Mouse (Mus musculus) mature B cell (primary cell): Measurements from ENCODE around the gene H2afy.

ENCODE experiments used
- in situ Hi-C: fragments of 300-500 bp; cut with MboI; formaldehyde crosslinking; loops from 2 replicates; pipeline ENCODE4 v1.14.3; 2019

The H2afy gene

DNA sequence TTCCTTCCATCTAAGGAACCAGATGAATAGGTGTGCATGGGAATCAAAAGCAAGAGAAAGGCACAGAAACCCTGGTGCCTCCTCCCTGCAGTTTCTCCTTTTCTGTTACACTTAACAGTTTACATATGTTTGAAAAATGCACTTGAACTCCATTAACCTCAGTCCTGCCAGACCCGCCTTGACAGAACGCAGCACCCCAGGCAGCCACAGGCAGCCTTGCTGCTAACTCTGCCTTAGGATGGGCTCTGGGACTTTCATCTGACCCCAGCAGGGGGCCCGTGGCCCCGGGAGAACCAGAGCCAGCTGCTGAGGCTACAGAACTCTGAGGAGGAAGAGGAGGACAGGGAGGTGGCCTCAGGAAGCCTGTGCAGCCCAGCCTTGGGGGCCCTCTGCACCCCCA is 23.7 kb downstream of the H2afy start:
- in situ Hi-C loops: no loop called here

DNA sequence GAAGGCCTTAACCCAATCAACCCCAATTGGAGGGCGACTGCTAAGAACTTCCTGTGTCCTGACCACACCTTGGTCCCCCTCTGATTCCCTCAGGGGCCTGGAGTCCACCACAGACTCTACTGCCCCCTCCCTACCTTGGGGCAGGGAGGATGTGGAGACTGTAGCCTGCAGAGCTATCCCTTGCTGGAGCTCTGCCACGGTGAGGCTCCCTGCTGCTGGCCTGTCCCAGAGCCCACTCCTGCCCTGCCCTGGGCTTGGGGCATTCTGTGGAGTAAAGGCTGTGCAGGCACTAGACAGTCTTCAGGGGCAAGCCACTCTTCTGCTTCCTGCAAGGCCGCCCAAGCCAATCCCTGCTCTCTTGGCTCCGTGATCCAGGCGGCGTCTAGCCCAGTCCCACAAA is 24.6 kb downstream of the H2afy start:
- in situ Hi-C loops: no loop called here

DNA sequence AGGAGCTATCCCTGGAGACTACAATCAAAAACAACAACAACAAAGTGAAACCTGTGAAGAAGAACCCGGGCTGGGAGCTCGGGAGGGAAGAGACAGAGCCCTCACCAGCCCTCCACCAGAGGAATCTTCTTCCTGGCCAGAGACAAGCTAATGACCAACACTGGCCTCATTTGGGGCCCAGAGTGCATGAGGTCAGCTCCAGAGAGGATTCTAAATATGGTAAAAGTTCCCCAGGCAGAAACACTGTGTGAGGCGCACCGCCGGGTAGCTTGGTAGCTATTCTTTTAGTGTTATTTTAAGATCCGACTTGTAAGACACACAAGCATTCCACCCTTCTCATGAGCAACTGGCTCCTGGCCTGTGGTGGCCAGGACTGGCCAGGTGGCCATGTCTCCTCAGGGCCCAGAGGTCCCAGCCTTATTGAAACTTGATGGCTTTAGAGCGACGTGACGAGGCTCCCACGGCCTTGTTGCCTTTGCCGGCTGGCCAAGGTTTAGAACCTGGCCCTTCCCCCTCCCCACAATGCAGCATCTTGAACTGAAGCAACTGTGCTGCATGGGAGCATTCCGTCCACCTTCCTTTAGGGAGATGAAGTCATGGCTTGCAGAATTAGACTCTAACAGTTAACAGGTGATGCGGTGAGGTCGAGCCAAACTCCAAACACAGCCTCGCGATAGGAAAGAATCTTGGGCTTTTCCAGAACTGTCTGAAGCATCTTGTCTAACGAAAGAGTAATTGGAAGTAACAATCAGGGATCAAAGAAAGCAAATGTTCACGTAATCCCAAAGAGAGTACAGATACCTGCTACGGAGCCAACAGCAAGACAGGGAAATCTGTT is 25.2 kb downstream of the H2afy start:
- in situ Hi-C loops: no loop called here

DNA sequence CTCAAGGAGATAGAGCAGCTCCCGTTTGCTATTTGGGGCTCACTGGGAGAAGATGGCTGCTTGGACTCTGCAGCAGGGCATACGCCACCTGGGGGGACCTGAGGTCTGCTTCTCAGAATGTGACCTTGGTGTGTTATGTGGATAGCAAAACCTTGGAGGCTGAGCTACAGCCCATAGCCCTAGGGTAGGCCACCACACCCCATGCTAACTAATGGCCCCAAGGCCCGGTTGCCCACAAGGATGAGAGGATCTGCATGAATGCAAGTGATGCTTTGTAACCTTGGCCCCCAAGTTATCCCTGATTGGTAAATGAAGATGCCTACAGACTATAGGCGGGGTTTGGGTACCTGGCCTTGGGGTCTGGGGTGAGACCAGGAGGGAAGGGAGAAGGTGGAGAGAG is 26.5 kb downstream of the H2afy start:
- in situ Hi-C loops: no loop called here

GRCm38 (mm10) chr13:56108849-56109519 is 27.2 kb downstream of the H2afy start:
- in situ Hi-C loops: no loop called here

GRCm38 (mm10) chr13:56104971-56105391 is 31.2 kb downstream of the H2afy start:
- in situ Hi-C loops: no loop called here

DNA sequence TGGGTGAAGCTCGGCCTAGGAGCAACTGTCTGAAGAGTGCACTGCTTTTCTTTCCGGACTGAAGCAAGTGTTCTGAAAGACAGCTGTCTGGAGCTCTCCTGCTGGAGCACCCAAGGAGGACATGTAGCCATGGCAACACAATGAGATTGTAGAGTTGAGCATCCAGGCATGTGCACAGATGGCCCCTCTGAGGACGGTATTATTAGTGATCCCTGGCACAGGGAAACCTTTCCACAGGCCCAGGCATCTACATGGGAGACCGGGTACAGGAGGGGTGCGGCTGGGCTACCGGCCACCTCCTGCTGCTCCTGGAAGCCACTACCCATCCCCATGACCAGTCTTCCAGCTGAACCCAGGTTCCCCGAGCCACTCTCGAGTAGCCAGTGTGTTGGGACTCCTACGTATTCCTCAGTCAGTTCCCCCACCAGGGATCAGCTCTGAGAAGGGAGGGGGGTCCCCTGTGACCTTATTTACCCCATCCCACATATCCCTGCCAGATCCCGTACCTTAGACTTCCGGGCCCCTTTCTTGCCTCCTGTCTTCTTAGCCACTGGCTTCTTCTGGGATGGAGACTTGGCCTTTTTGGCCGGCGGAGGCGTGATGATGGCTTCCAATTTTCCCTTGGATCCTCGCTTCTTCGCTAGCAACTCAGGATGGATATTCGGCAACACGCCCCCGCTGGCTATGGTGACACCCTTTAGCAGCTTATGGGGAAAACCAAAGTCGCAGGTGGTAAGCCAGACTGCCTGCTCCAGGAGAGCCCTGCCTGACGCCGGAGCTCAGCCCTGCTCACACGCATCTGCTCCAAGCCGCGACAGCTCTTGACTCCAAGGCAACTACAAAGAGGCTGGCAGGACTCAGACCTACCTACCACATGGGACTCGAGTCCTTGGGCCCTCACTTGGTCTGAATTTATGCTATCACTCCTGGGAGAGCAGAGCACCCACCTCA is 32.1 kb downstream of the H2afy start:
- in situ Hi-C loops: no loop called here

- in situ Hi-C loops: no loop called here
These were observed 34.0 kb downstream of the H2afy start for GRCm38 (mm10) chr13:56102160-56102559.

DNA sequence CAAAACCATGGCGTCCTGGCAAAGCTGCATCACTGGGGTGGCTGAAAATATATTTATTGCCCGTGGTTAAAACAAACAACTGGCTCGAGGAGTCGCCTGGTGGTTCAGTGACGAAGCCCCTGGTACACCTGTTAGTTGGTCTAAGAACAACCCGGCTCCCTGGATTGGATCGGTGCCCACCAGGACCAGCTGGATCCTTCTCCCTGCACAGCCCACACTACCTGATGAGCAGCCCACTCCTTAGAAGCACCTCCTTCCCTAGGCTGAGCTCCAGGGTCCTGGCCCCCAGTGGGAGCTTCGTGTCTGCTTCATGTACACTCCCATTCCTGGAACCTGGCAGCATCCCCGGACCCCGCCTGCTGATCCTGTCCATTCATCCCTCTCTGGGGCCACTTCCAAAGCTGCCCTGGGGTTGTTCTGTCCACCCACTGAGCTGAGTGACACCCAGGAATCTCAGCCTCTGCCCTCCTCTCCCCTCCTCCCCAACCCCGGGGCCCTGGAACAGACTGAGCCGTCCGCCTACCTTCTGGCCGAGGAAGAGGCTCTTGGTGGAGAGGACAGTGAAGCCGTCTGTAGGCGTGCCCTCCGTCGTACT is 40.5 kb downstream of the H2afy start:
- in situ Hi-C loops: no loop called here

DNA sequence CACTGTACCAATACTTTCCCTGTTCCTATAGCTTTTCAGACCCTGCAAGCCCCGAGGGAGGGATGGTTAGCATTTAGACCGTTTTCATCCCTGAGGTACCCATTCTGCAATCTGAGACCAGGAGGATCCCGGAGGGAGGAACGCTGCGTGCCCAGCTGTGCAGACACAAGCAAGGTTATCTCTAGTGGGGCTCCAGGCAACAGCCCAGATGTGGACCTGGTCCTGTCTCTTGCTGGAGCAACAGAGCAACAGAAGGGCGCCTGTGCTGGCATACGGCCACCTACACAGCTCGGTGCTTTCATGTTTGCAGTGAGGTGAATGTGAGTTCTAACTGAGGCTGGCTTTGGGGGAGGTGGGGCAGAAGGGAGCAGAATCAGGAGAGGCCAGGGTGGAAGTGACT is 41.6 kb downstream of the H2afy start:
- in situ Hi-C loops: no loop called here

DNA sequence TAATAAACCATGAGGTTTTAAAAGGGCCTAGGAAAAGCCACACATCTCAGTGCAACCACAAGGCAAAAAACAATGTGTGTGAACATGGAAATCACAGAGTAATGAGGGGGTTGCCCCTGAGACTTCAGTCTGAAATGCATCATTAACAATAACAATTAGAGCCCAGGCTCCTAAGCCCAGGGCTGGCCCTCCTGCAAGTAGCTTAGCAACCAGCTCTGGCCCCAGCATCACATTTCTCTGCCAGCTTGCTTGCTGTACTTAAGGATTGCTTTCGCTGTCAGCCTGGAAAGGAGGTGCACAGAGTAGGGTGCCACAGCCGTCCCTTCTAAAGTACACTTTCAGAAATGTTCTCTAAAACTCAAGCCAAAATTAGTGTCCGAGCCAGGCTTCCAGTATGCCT is 42.5 kb downstream of the H2afy start:
- in situ Hi-C loops: no loop called here

GRCm38 (mm10) chr13:56092606-56093005 is 43.6 kb downstream of the H2afy start:
- in situ Hi-C loops: no loop called here

DNA sequence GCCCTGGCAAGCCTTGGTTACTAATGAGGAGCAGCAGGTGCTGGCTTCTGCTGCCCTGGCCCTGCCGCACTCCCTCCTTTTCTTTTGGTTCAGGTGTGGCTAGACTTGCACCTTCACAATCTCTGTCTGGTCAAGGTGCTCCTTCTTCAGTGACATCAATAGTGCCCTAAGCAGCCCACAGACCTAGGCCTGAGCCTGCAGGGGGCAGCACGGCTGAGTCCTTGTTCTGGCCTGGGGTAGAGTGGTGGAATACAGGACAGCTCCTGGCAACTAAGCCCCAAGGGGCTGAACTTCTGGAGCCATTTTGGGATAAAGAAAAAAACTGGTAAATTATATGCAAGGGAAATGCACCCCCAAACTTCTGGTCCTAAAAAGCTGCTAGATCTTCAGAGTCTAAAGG is 45.6 kb downstream of the H2afy start:
- in situ Hi-C loops: no loop called here

DNA sequence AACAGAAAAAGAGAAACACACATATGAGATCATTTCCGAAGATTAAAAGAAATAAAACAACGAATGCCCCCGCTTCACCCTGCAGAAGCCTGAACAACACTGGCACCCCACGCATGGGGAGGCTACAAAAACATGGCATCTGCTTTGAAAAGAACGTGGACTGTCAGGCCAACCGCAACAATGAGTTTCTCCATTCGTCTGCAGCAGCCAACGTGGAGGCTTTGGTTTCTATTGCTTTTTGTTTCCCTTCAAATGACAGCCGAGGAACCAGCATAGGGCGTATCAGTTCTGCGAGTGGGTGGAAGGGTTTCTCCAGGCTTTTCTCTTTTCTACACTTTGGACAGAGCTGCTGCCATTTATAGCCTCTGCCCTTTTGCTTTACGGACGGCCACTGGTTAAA is 47.6 kb downstream of the H2afy start:
- in situ Hi-C loops: no loop called here

DNA sequence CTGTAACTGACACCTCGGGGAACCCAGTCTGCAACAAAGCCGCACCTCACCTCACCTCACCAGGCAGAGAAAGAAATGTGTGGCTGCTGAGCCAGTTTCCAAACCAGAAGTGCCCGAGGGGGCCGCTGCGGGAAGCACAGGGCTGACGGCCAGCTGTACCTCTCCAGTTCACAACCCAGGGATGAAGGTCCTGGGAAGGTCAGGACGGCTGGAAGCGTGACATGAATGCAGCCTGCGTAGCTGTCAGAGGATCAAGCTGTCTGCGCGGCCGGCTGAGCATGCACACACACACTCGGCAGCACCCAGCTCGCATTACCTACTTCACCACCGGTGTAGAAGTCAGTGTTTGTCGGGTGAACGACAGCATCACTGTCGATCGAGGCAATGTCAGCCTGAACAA is 48.2 kb downstream of the H2afy start:
- in situ Hi-C loops: no loop called here

- in situ Hi-C loops: no loop called here
These were observed 51.8 kb downstream of the H2afy start for GRCm38 (mm10) chr13:56084146-56084905.

DNA sequence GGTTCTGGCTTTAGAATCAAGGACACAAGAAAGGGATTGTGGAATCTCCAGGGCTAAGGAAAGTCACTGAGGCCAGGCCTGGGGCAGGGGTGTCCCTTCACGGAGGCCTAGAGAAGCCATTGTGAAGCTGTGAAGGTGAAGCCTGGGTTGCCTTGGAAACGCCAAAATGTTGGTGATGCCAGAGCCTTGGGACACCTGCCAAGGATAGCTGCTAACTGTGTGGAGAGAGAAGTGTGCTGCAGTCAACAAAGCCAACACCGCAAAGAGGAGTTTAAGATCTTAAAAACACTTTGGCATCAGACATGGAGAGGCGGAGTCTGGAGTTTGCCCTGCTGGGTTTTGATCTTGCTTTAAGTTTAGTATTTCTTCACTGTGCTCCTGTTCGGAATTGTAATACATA is 54.5 kb downstream of the H2afy start:
- in situ Hi-C loops: no loop called here

DNA sequence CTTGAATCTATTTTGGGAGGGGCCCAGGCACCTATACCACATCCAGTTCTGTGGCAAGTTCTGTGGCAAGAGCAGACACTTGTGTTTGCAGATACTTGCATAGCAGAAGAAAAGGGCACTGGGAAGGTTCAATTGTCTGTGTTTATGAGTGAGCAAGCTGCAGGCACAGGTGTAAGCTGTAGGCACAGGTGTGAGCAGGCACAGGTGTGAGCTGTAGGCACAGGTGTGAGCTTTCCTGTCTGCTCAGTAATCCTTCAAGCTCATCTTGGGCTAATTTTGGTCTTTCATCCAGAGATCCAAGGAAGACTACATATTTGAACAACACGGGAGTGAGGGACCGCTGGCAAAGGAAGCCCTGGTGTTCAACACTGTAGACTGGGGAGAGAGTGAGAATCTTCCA is 56.5 kb downstream of the H2afy start:
- in situ Hi-C loops: no loop called here

DNA sequence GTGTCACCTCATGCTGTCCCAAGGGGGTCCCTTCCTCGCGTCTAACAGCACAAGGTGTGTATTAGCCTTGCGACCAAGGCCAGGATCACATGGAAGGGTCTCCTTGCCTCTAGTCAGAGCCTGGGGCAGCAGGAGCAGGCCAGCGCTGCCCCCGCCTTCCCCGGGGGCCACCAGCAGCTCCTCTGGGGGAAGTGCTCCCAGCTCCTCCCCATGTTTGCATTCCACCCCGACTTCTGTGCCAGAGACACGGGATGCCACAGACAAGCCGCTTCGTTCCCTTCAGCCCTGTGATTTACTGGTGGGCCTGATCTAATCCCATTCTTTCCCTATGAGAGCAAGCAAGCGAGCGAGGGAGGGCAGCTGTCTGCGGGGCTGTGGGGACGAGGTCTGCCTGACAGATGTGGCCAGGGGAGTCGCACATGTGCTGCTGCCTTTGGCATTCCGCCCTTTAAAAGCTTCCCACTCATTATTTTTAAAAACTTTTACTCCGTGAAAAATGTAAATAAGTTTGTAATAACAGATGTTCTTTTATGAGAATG is 57.4 kb downstream of the H2afy start:
- in situ Hi-C loops: no loop called here

DNA sequence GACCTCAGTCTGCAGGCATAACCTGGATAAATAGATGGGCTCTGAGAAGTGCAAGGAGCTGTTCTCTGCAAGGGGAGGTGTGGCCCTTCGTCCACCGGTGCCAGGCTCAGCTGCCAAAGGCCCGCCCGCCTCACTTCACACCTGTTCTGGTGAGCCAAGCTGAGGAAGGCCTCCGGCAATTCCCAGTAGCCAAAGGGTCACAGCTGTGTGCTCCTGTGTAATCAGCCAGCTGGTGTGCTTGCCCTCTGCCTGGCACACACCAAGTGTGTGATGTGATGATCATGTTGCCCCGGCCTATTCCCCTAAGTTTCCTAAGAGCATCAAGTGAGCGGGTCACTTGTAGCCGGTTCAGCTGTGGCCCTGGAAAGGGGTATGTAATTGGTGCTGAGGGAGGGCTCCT is 60.2 kb downstream of the H2afy start:
- in situ Hi-C loops: no loop called here

DNA sequence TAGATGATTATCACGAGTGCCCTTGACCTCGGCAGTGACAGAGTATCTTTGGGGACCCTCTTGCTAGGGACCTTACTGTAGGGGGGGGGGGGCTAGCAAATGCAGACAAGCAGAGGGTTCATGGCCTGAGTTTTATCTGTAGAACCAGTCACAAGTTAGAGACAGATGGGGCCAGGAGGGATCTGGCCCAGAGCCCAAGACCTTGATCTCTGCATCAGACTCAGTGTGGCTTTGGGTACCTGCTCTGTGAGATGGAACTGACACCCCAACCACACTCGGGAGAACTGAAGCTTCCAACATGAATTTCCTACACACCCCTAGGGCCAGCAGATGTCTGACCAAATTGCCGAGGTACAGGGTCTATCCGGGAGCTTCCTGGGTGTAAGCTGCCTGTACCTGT is 63.0 kb downstream of the H2afy start:
- in situ Hi-C loops: no loop called here
